Mouse (Mus musculus): ENCODE data around the gene Tmem39b. TPM values are rescaled to one million over a fixed set of nuclear protein-coding genes. Genes with fewer than 3 reads are reported as not detected.

Gene Tmem39b
- polyA plus RNA-seq, 1 experiment = 21.1 TPM

DNA sequence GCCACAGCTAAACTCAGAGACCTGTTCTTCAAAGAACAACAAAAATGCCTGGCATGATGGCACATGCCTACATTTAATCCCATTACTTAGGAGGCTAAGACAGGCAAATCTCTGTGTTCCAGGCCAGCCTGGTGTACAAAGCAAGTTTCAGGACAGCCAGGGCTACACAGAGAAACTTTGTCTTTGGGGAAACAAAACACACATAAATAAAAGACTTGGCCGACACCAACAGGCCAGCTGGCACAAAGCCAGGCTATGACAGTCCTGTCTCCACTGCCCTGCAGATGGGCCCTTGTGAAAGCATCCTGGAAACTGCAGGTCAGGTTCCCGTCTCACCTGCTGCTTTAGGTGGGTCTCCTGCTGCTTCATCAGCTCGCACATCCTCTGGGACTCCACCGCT lies 65.7 kb downstream of the Tmem39b start:
- no peaks in the 10 kb centered on the region for H3K4me1 ChIP-seq (ENCODE audit: control insufficient read depth, insufficient read depth, low read length)
- TF ChIP-seq POLR2A (IDR thresholded peaks at IDR 0.05; ENCODE audit: extremely low read depth, insufficient read depth, low read length) = no peak
- no peak for TF ChIP-seq CTCF (IDR thresholded peaks at IDR 0.05; ENCODE audit: extremely low read depth, insufficient read depth, low read length)
- H3K27ac ChIP-seq (ENCODE audit: insufficient read depth, low read length) = no peak overlapping the region
- no peak overlapping the region for H3K4me3 ChIP-seq (ENCODE audit: insufficient read depth, low read length)

Other genes with a start within 250 kb of the Tmem39b start
- gene Bsdc1, start 235.3 kb downstream of the Tmem39b start, polyA plus RNA-seq (2012; rRNA removed) = 27.9 and 28.3 TPM in 2 replicates
- gene Tssk3, start 205.8 kb downstream of the Tmem39b start, polyA plus RNA-seq (2012; rRNA removed) = 0.19 and 0.36 TPM in 2 replicates
- gene Fam229a, start 205.6 kb downstream of the Tmem39b start, polyA plus RNA-seq (2012; rRNA removed) = 0.79 and 0.88 TPM in 2 replicates
- 129 and 134 TPM in 2 replicates for gene Marcksl1, start 183.3 kb downstream of the Tmem39b start, polyA plus RNA-seq (2012; rRNA removed)
- 55.4 and 61.7 TPM in 2 replicates for gene Hdac1, start 154.1 kb downstream of the Tmem39b start, polyA plus RNA-seq (2012; rRNA removed)
- gene Lck, start 123.2 kb downstream of the Tmem39b start, polyA plus RNA-seq (2012; rRNA removed) = 2.3 and 3.3 TPM in 2 replicates
- gene Fam167b, start 118.3 kb downstream of the Tmem39b start, polyA plus RNA-seq (2012; rRNA removed) = 0.98 and 1.2 TPM in 2 replicates
- gene Eif3i, start 96.2 kb downstream of the Tmem39b start, polyA plus RNA-seq (2012; rRNA removed) = 228 and 229 TPM in 2 replicates
- gene Tmem234, start 96.2 kb downstream of the Tmem39b start, polyA plus RNA-seq (2012; rRNA removed) = 143 and 148 TPM in 2 replicates
- gene Dcdc2b, start 82.6 kb downstream of the Tmem39b start, polyA plus RNA-seq (2012; rRNA removed) = 11.1 and 11.3 TPM in 2 replicates
- gene Iqcc, start 77.7 kb downstream of the Tmem39b start, polyA plus RNA-seq (2012; rRNA removed) = 34.9 and 35.4 TPM in 2 replicates
- 89.1 and 99.2 TPM in 2 replicates for gene Ccdc28b, start 72.9 kb downstream of the Tmem39b start, polyA plus RNA-seq (2012; rRNA removed)
- gene Txlna, start 55.8 kb downstream of the Tmem39b start, polyA plus RNA-seq (2012; rRNA removed) = 32.2 and 33.4 TPM in 2 replicates
- 50.6 and 52.9 TPM in 2 replicates for gene Kpna6, start 24.1 kb downstream of the Tmem39b start, polyA plus RNA-seq (2012; rRNA removed)
- 33.4 and 34.2 TPM in 2 replicates for gene Khdrbs1, start 45.5 kb upstream of the Tmem39b start, polyA plus RNA-seq (2012; rRNA removed)
- gene Ptp4a2, start 114.4 kb upstream of the Tmem39b start, polyA plus RNA-seq (2012; rRNA removed) = 83.2 and 87.8 TPM in 2 replicates
- gene Spocd1, start 232.4 kb upstream of the Tmem39b start, polyA plus RNA-seq (2012; rRNA removed) = 0.13 and 0.28 TPM in 2 replicates